Mouse (Mus musculus) cerebellum, adult 2 months (tissue): ENCODE results near the gene Ptpra.

ENCODE experiments used
- CTCF ChIP-seq: fragments of 200-500 bp; IDR thresholded peaks from 2 replicates; pipeline ENCODE4 v1.5.1; 2011; ENCODE audit warnings: low read depth, mild to moderate bottlenecking, control low read depth, low read length, moderate library complexity, borderline replicate concordance; ENCODE audit not compliant: insufficient read depth
- POLR2A ChIP-seq: fragments of 200-500 bp; IDR thresholded peaks from 2 replicates; pipeline ENCODE4 v1.6.1; 2011; ENCODE audit warnings: low read length, control low read depth, borderline replicate concordance; ENCODE audit not compliant: insufficient read depth

DNA sequence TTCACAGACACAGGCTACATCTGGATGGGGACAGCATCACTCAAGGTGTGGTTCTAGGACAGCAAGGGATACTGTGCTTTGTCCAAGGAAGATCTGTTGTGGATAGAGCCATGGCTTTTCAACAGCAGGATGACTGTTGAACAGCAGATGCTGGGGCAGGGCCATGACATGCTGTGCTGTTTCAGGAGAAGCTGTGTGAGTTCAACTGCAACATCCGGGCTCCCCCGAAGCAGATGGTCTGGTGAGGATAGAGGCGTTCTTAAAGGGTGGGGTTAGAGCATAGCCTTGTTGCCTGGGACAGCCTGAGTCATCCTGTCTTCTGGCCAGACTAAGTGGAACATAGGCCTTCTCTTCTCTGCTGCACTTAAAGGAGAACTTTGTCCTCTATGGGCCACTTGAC is 11.2 kb upstream of the Ptpra start:
- TF ChIP-seq POLR2A (no peak), CTCF (no peak)
